Mouse (Mus musculus) MEL (cell line): ENCODE results near the gene 1700018B08Rik. TPM values are rescaled to one million over a fixed set of nuclear protein-coding genes. Genes with fewer than 3 reads are reported as not detected.

ENCODE experiments used
- DNase-seq: peaks from one replicate; pipeline ENCODE4 v3.0.0; 2011; ENCODE audit warnings: low read depth, low spot score
- H3K27ac ChIP-seq: 2 replicates; pipeline ENCODE4 v1.5.1; 2012; ENCODE audit warnings: low read depth, mild to moderate bottlenecking, control low read depth, low read length, moderate library complexity; ENCODE audit not compliant: control insufficient read depth
- H3K27me3 ChIP-seq, 2 experiments: fragments of 150-350 bp in 1 of 2; sonication (generic) in 1 of 2; 2 replicates each; pipeline ENCODE4 v1.6.1; 2012; ENCODE audit warnings: low read length in 2 of 2, mild to moderate bottlenecking in 2 of 2, improper control_type of control experiment in 1 of 2, moderate library complexity in 1 of 2; ENCODE audit not compliant: insufficient read depth in 2 of 2, control insufficient read depth in 1 of 2
- H3K36me3 ChIP-seq, 2 experiments: 2 replicates each; pipeline ENCODE4 v1.6.1; 2012 to 2014; ENCODE audit warnings: low read length in 2 of 2, improper control_type of control experiment in 1 of 2, inconsistent platforms in 1 of 2, mild to moderate bottlenecking in 1 of 2; ENCODE audit not compliant: insufficient read depth in 2 of 2, control insufficient read depth in 1 of 2
- H3K4me1 ChIP-seq, 2 experiments: fragments of 150-350 bp in 1 of 2; sonication (generic) in 1 of 2; 2 replicates each; pipeline ENCODE4 v1.6.1; 2012; ENCODE audit warnings: low read length in 2 of 2, improper control_type of control experiment in 1 of 2, mild to moderate bottlenecking in 1 of 2; ENCODE audit not compliant: insufficient read depth in 2 of 2, control insufficient read depth in 1 of 2
- H3K4me3 ChIP-seq, 2 experiments: fragments of 150-350 bp in 1 of 2; sonication (generic) in 1 of 2; 2 replicates each; pipeline ENCODE4 v1.5.1; 2012; ENCODE audit warnings: low read depth in 2 of 2, low read length in 2 of 2, mild to moderate bottlenecking in 2 of 2, moderate library complexity in 2 of 2, control low read depth in 1 of 2, improper control_type of control experiment in 1 of 2; ENCODE audit not compliant: control insufficient read depth in 1 of 2, insufficient read depth in 1 of 2
- H3K79me2 ChIP-seq: 2 replicates; pipeline ENCODE4 v1.6.1; 2012; ENCODE audit warnings: mild to moderate bottlenecking, low read length, moderate library complexity; ENCODE audit not compliant: control insufficient read depth, poor library complexity, insufficient read depth
- H3K9ac ChIP-seq: 2 replicates; pipeline ENCODE4 v1.6.1; 2012; ENCODE audit warnings: low read depth, mild to moderate bottlenecking, control low read depth, low read length, moderate library complexity; ENCODE audit not compliant: control insufficient read depth, poor library complexity, severe bottlenecking
- H3K9me3 ChIP-seq: fragments of 150-350 bp; sonication (generic); replicated peaks from 2 replicates; pipeline ENCODE4 v1.6.1; 2012; ENCODE audit warnings: mild to moderate bottlenecking, low read length, improper control_type of control experiment, moderate library complexity; ENCODE audit not compliant: insufficient read depth
- BHLHE40 ChIP-seq: IDR thresholded peaks from 2 replicates; pipeline ENCODE4 v1.6.1; 2012; ENCODE audit warnings: low read depth, mild to moderate bottlenecking, inconsistent platforms, low read length, improper control_type of control experiment, borderline replicate concordance
- CTCF ChIP-seq, 3 experiments: IDR thresholded peaks in 2 of 3; conservative IDR thresholded peaks in 1 of 3; 2 replicates each; pipeline ENCODE4 v1.5.1; 2011 to 2012; ENCODE audit warnings: low read length in 3 of 3, low read depth in 2 of 3, mild to moderate bottlenecking in 2 of 3, improper control_type of control experiment in 1 of 3, inconsistent platforms in 1 of 3, mixed read lengths in 1 of 3, moderate library complexity in 1 of 3; ENCODE audit not compliant: control insufficient read depth in 1 of 3, insufficient read depth in 1 of 3, poor library complexity in 1 of 3, severe bottlenecking in 1 of 3
- E2F4 ChIP-seq: IDR thresholded peaks from 2 replicates; pipeline ENCODE4 v1.6.1; 2011; ENCODE audit warnings: low read depth, low read length, improper control_type of control experiment, borderline replicate concordance
- ETS1 ChIP-seq: IDR thresholded peaks from 2 replicates; pipeline ENCODE4 v1.6.1; 2012; ENCODE audit warnings: low read depth, mild to moderate bottlenecking, inconsistent platforms, low read length, improper control_type of control experiment, moderate library complexity
- GABPA ChIP-seq: IDR thresholded peaks from 2 replicates; pipeline ENCODE4 v1.6.1; 2012; ENCODE audit warnings: low read depth, mild to moderate bottlenecking, inconsistent platforms, low read length, improper control_type of control experiment, moderate library complexity
- HCFC1 ChIP-seq: IDR thresholded peaks from 2 replicates; pipeline ENCODE4 v1.6.1; 2012; ENCODE audit warnings: low read depth, mild to moderate bottlenecking, inconsistent platforms, low read length, improper control_type of control experiment, moderate library complexity
- MAZ ChIP-seq: IDR thresholded peaks from 2 replicates; pipeline ENCODE4 v1.6.1; 2012; ENCODE audit warnings: low read depth, mild to moderate bottlenecking, inconsistent platforms, low read length, improper control_type of control experiment
- MYB ChIP-seq: IDR thresholded peaks from 2 replicates; pipeline ENCODE4 v1.6.1; 2011; ENCODE audit warnings: mild to moderate bottlenecking, low read depth, low read length, improper control_type of control experiment
- NELFE ChIP-seq: IDR thresholded peaks from 2 replicates; pipeline ENCODE4 v1.6.1; 2011; ENCODE audit warnings: low read depth, low read length, improper control_type of control experiment
- POLR2AphosphoS2 ChIP-seq: IDR thresholded peaks from 2 replicates; pipeline ENCODE4 v1.6.1; 2011; ENCODE audit warnings: low read length, improper control_type of control experiment
- POLR2AphosphoS5 ChIP-seq: IDR thresholded peaks from 2 replicates; pipeline ENCODE4 v1.6.1; 2012; ENCODE audit warnings: low read depth, borderline replicate concordance, mild to moderate bottlenecking, inconsistent platforms, low read length, moderate library complexity, mixed read lengths
- RAD21 ChIP-seq: IDR thresholded peaks from 2 replicates; pipeline ENCODE4 v1.6.1; 2011; ENCODE audit warnings: mild to moderate bottlenecking, low read depth, low read length, improper control_type of control experiment
- SIN3A ChIP-seq: IDR thresholded peaks from 2 replicates; pipeline ENCODE4 v1.6.1; 2012; ENCODE audit warnings: low read length, improper control_type of control experiment, inconsistent platforms
- SMC3 ChIP-seq: IDR thresholded peaks from 2 replicates; pipeline ENCODE4 v1.6.1; 2011; ENCODE audit warnings: low read depth, low read length, improper control_type of control experiment
- TCF12 ChIP-seq: IDR thresholded peaks from 2 replicates; pipeline ENCODE4 v1.6.1; 2014; ENCODE audit warnings: low read depth, mild to moderate bottlenecking, inconsistent platforms, low read length, improper control_type of control experiment, moderate library complexity
- USF2 ChIP-seq, 2 experiments: IDR thresholded peaks; 2 replicates each; pipeline ENCODE4 v1.6.1; 2011 to 2012; ENCODE audit warnings: improper control_type of control experiment in 2 of 2, low read length in 2 of 2, borderline replicate concordance in 1 of 2, inconsistent platforms in 1 of 2, low read depth in 1 of 2, mild to moderate bottlenecking in 1 of 2; ENCODE audit not compliant: insufficient read depth in 1 of 2
- ZC3H11A ChIP-seq: IDR thresholded peaks from 2 replicates; pipeline ENCODE4 v1.6.1; 2012; ENCODE audit warnings: low read depth, mild to moderate bottlenecking, inconsistent platforms, low read length, improper control_type of control experiment
- ZMIZ1 ChIP-seq: IDR thresholded peaks from 2 replicates; pipeline ENCODE4 v1.6.1; 2012; ENCODE audit warnings: low read depth, mild to moderate bottlenecking, inconsistent platforms, low read length, improper control_type of control experiment, moderate library complexity
- polyA plus RNA-seq, 2 experiments: library from polyadenylated mRNA; stranded (reverse) in 1 of 2; unstranded in 1 of 2; fragments of >175 nt in 1 of 2; fragments of >200 nt in 1 of 2; gene quantifications; 2 replicates each; pipeline versions ENCODE4 v1.2.1 to v1.2.4; 2012; ENCODE audit warnings: low replicate concordance in 2 of 2, low read depth in 1 of 2; ENCODE audit not compliant: insufficient read length in 2 of 2, insufficient read depth in 1 of 2, missing spikeins in 1 of 2
- total RNA-seq: library from RNA; depleted of rRNA; stranded (reverse); fragments of 300-350 nt; gene quantifications from 2 replicates; pipeline ENCODE4 v1.2.3, GENCODE M21; 2012

The 1700018B08Rik gene
- total and polyA plus RNA-seq, 3 experiments = not detected

DNA sequence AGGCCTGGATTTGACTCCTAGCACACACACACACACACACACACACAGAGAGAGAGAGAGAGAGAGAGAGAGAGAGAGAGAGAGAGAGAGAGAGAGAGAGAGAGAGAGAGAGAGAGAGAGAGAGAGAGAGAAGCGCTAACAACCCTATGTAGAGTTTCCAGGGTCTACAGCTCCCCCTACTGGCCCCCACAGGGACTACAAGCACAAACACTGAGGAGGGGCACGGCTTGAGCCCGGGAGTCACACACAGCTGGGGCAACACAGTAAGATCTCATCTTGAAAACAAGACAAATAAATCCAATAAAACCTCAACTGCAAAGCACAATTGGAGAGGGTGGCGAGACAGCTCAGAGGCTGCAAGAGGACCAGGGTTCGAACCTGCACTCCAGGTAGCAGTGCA, 11.7 kb downstream of the 1700018B08Rik start:
- no peak for TF ChIP-seq ZMIZ1
- TF ChIP-seq CTCF (IDR thresholded peaks at IDR 0.05 in 2 of 3, conservative IDR thresholded peaks at IDR 0.05 in 1 of 3; ENCODE audit: control insufficient read depth in 1 of 3, insufficient read depth in 1 of 3, low read depth in 2 of 3, low read length in 3 of 3, poor library complexity in 1 of 3, severe bottlenecking in 1 of 3) = peak; percentile 13 to 45 (median 35); a peak in 5 of 6 replicates
- peak; percentile 6 for TF ChIP-seq RAD21
- TF ChIP-seq GABPA = no peak
- TF ChIP-seq USF2 (IDR thresholded peaks at IDR 0.05; ENCODE audit: borderline replicate concordance in 1 of 2, insufficient read depth in 1 of 2, low read depth in 1 of 2, low read length in 2 of 2) = no peak
- no peak for TF ChIP-seq HCFC1
- TF ChIP-seq POLR2AphosphoS2 = no peak
- TF ChIP-seq TCF12 = no peak
- no peak for TF ChIP-seq BHLHE40
- TF ChIP-seq, all 39 proteins: peak for 2
- Histone ChIP-seq H3K27ac (no peak overlapping the region), H3K27me3 (no peaks in the 10 kb centered on the region), H3K36me3 (no peaks in the 10 kb centered on the region), H3K9me3 (no peaks in the 10 kb centered on the region), H3K9ac (no peak overlapping the region), H3K79me2 (no peaks in the 10 kb centered on the region), H3K4me3 (no peak overlapping the region), H3K4me1 (no peaks in the 10 kb centered on the region)
- no peak for DNase-seq

DNA sequence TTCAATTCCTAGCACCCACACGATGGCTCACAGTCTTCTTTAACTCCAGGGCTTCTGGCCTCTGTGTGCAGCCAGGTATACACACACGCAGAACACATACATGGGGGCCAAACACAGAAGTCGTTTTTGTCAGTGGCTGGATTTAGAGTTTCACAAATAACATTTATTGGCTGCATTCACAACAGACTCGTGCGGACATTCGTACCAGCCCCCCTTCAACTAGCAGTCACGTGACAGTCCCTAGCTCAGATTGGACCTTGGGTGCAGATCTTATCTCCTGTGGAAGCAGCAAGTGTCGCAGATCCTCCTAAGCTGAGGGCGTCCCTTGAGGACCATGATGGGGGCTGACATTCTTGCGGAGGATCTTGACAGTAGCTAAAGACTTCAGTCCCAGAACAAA, 13.5 kb downstream of the 1700018B08Rik start:
- Histone ChIP-seq H3K27ac (no peak overlapping the region), H3K9me3 (no peaks in the 10 kb centered on the region), H3K27me3 (no peaks in the 10 kb centered on the region)

DNA sequence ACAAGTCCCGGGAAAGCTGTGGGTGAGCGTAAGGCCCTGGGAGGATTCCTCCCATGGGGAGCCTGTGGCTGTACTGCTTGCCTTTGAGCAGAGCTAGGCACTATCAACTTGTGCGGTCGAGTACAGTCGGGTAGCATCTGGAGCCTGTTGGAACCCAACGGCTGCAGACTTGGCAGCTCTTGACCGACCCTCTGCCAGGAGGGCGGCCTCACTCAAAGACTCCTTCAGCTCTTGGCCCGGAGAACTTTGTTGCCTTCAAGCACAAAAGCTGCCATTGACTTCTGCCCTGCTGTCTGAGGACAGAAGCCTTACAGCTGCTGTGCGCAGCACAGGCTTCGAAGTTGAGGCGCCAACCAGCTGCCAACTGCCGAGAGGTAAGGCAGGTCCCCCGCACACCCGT, 15.3 kb downstream of the 1700018B08Rik start:
- Histone ChIP-seq H3K27ac (no peak overlapping the region), H3K9ac (no peak overlapping the region), H3K9me3 (no peaks in the 10 kb centered on the region), H3K4me1 (no peaks in the 10 kb centered on the region), H3K79me2 (no peaks in the 10 kb centered on the region), H3K4me3 (no peak overlapping the region), H3K27me3 (no peaks in the 10 kb centered on the region), H3K36me3 (no peaks in the 10 kb centered on the region)
- DNase-seq = no peak
- TF ChIP-seq E2F4 (no peak), SMC3 (no peak), ZMIZ1 (no peak)

More for the DNA sequence above, 13.5 kb downstream of the 1700018B08Rik start:
- no peak overlapping the region for H3K9ac ChIP-seq
- no peak for DNase-seq
- H3K79me2 ChIP-seq = no peaks in the 10 kb centered on the region
- H3K4me1 ChIP-seq = no peaks in the 10 kb centered on the region
- H3K36me3 ChIP-seq = no peaks in the 10 kb centered on the region
- no peak for TF ChIP-seq GABPA
- TF ChIP-seq ZMIZ1 = no peak
- no peak for TF ChIP-seq POLR2AphosphoS5
- TF ChIP-seq ZC3H11A = no peak
- TF ChIP-seq E2F4 = no peak
- no peak for TF ChIP-seq NELFE
- TF ChIP-seq ETS1 = no peak
- no peak for TF ChIP-seq TCF12
- TF ChIP-seq MAZ = no peak
- no peak for TF ChIP-seq SIN3A
- TF ChIP-seq MYB = no peak
- no peak for TF ChIP-seq POLR2AphosphoS2
- TF ChIP-seq, all 39 proteins: peak for 0
- no peak overlapping the region for H3K4me3 ChIP-seq
